Mouse (Mus musculus) heart, adult 2 months (tissue): ENCODE results near the gene Gm28053. TPM values are rescaled to one million over a fixed set of nuclear protein-coding genes. Genes with fewer than 3 reads are reported as not detected.

Experiments
- DNase-seq, 2 experiments: peaks; one replicate each; pipeline ENCODE4 v3.0.0; 2021
- H3K27ac ChIP-seq: fragments of 200-600 bp; 2 replicates; pipeline ENCODE4 v1.8.1; 2022
- H3K27me3 ChIP-seq: fragments of 200-500 bp; 2 replicates; pipeline ENCODE4 v1.6.1; 2012; ENCODE audit warnings: mild to moderate bottlenecking, low read length, inconsistent platforms, mixed read lengths; ENCODE audit not compliant: control insufficient read depth, insufficient read depth
- H3K36me3 ChIP-seq: fragments of 200-500 bp; 2 replicates; pipeline ENCODE4 v1.6.1; 2012; ENCODE audit warnings: low read length, inconsistent platforms; ENCODE audit not compliant: control insufficient read depth, insufficient read depth
- H3K4me1 ChIP-seq: fragments of 200-500 bp; 2 replicates; pipeline ENCODE4 v1.6.1; 2011; ENCODE audit warnings: low read length; ENCODE audit not compliant: control insufficient read depth, insufficient read depth
- H3K4me3 ChIP-seq: fragments of 200-600 bp; 2 replicates; pipeline ENCODE4 v1.8.1; 2022
- H3K79me2 ChIP-seq: fragments of 200-500 bp; replicated peaks from 2 replicates; pipeline ENCODE4 v1.6.1; 2012; ENCODE audit warnings: mild to moderate bottlenecking, inconsistent platforms, low read length, moderate library complexity, mixed read lengths; ENCODE audit not compliant: control insufficient read depth, insufficient read depth
- H3K9ac ChIP-seq: fragments of 200-500 bp; 2 replicates; pipeline ENCODE4 v1.6.1; 2012; ENCODE audit warnings: low read depth, mild to moderate bottlenecking, control low read depth, inconsistent platforms, low read length, mixed read lengths
- CTCF ChIP-seq: fragments of 200-600 bp; IDR thresholded peaks from 2 replicates; pipeline ENCODE4 v1.8.1; 2022; ENCODE audit warnings: antibody characterized with exemption, mild to moderate bottlenecking, moderate library complexity
- EP300 ChIP-seq: fragments of 200-500 bp; IDR thresholded peaks from 2 replicates; pipeline ENCODE4 v1.6.1; 2011; ENCODE audit warnings: low read depth, low read length, control low read depth; ENCODE audit not compliant: insufficient read depth
- POLR2A ChIP-seq: fragments of 200-500 bp; IDR thresholded peaks from 2 replicates; pipeline ENCODE4 v1.6.1; 2011; ENCODE audit warnings: mild to moderate bottlenecking, low read depth, low read length, control low read depth; ENCODE audit not compliant: insufficient read depth
- WGBS: fragments of 180-500 bp; shearing (Covaris S2); methylation state at CpG from one replicate; pipeline ENCODE4 v1.1.7; 2018; 5-methylcytosine and 5-hydroxymethylcytosine counted together
- intact Hi-C: fragments of 180-260 bp; cut with DNase I; formaldehyde crosslinking; loops from one replicate; pipeline ENCODE4 v1.15.1; 2025
- polyA plus RNA-seq: library from polyadenylated mRNA; depleted of rRNA; stranded (reverse); fragments of >200 nt; gene quantifications from 2 replicates; pipeline ENCODE4 v1.2.3, GENCODE M21; 2012
- total RNA-seq, 2 experiments: library from RNA; stranded (reverse); gene quantifications; 2 replicates each; pipeline ENCODE4 v1.2.3; 2021

Gm28053 gene
- total and polyA plus RNA-seq, 3 experiments, result 3.4 to 5.6 TPM; not detected in 1

- Histone ChIP-seq H3K4me3 (peak overlapping the region; percentile 39), H3K9ac (peak overlapping the region; percentile 72), H3K27me3 (no peaks in the 10 kb centered on the region), H3K27ac (peak overlapping the region; percentile 93), H3K4me1 (peaks cover 11% of the 10 kb centered on the region), H3K79me2 (no peaks in the 10 kb centered on the region), H3K36me3 (peaks cover 21% of the 10 kb centered on the region)
- no peak for DNase-seq
- 43% methylated on average over 7 of the region's 7 CpGs for WGBS
- intact Hi-C loops, result loop anchor here (2.0 kb wide), 1 partner anchor 15 kb away; no protein-coding TSS in a partner anchor
- TF ChIP-seq CTCF (no peak), POLR2A (peak; percentile 27; the same call in 1 of the 2 replicates)
Measured at GRCm38 (mm10) chr6:48685694-48686665, 32.4 kb upstream of the Gm28053 start.

DNA sequence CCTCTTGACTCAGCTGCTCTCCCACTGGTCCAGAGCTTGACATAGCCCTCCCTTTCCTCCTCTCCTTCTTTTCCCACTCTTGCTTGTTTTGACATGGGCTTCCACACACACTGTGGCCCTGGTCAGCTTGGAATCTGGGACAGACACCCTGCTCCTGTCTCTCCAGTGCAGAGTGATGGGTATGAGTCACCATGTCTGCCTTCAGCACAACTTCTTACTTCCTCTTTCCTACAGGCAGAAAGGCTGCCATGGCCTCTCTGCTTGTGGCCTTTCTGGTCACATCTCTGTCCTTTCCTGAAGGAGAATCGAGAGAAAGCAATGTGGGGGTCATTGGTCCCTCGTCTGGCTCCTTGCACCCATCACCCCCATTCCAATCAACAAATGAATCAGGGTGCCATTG is 31.3 kb upstream of the Gm28053 start:
- TF ChIP-seq EP300, result no peak
- H3K79me2 ChIP-seq, result no peaks in the 10 kb centered on the region
- intact Hi-C loops, result no loop called here
- peaks cover 9% of the 10 kb centered on the region for H3K4me1 ChIP-seq
- no peaks in the 10 kb centered on the region for H3K27me3 ChIP-seq
- WGBS, result 45% methylated on average over 2 of the region's 2 CpGs
- H3K36me3 ChIP-seq, result peaks cover 22% of the 10 kb centered on the region
- peak overlapping the region; percentile 93 for H3K27ac ChIP-seq
- DNase-seq, result no peak
- H3K9ac ChIP-seq, result no peak overlapping the region
- no peak overlapping the region; the same call in 1 of the 2 replicates for H3K4me3 ChIP-seq

DNA sequence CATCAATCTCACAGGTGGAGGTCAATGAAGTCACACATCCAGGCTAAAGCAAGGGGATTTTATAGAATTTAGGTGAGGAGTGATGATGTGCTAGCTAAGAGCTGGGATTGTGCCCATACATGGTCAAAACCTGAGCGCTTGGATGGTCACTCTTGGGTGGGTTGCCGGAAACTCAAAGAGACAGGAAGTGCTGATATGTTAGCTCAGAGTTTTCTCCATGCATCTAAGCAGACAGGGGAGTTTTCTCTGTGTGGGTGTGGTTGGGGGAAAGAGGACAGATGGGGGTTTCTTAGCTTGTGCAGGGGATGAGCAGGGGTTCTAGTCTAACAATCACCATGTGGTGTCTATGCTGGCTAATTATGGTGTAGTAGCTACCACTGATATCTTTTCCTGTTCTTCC is 29.1 kb upstream of the Gm28053 start:
- H3K79me2 ChIP-seq, result no peaks in the 10 kb centered on the region
- no peak overlapping the region for H3K9ac ChIP-seq
- peaks cover 8% of the 10 kb centered on the region for H3K4me1 ChIP-seq
- H3K27me3 ChIP-seq, result no peaks in the 10 kb centered on the region
- peak overlapping the region; percentile 28; the same call in 1 of the 2 replicates for H3K27ac ChIP-seq
- intact Hi-C loops, result no loop called here
- 37% methylated on average over 2 of the region's 2 CpGs for WGBS
- DNase-seq, result no peak
- no peak overlapping the region for H3K4me3 ChIP-seq
- no peak for TF ChIP-seq CTCF
- no peak for TF ChIP-seq EP300
- no peak for TF ChIP-seq POLR2A
- peaks cover 22% of the 10 kb centered on the region for H3K36me3 ChIP-seq

DNA sequence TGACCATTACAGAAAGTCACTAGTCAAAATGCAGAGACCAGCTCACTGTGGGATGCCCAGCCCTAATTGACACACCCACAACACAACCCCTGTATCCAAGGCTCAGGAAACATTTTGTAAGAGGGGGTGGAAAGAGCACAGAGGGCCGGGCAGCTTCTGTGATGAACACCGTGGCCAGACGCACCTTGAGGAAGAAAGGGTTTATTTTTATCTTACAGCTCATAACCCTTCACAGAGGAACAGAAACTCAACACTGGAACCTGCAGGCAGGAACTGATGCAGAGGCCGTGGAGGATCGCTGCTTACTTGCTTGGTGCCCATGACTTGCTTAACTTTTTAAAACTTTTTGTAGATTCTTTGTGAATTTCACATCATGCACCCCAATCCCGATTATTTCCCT is 25.4 kb upstream of the Gm28053 start:
- Histone ChIP-seq H3K27me3 (no peaks in the 10 kb centered on the region), H3K79me2 (no peaks in the 10 kb centered on the region), H3K9ac (no peak overlapping the region), H3K4me3 (no peak overlapping the region), H3K4me1 (peaks cover 7% of the 10 kb centered on the region), H3K27ac (no peak overlapping the region), H3K36me3 (peaks cover 26% of the 10 kb centered on the region)
- TF ChIP-seq POLR2A, result no peak
- no peak for TF ChIP-seq EP300
- no peak for DNase-seq
- intact Hi-C loops, result no loop called here
- 59% methylated on average over 6 of the region's 6 CpGs for WGBS

DNA sequence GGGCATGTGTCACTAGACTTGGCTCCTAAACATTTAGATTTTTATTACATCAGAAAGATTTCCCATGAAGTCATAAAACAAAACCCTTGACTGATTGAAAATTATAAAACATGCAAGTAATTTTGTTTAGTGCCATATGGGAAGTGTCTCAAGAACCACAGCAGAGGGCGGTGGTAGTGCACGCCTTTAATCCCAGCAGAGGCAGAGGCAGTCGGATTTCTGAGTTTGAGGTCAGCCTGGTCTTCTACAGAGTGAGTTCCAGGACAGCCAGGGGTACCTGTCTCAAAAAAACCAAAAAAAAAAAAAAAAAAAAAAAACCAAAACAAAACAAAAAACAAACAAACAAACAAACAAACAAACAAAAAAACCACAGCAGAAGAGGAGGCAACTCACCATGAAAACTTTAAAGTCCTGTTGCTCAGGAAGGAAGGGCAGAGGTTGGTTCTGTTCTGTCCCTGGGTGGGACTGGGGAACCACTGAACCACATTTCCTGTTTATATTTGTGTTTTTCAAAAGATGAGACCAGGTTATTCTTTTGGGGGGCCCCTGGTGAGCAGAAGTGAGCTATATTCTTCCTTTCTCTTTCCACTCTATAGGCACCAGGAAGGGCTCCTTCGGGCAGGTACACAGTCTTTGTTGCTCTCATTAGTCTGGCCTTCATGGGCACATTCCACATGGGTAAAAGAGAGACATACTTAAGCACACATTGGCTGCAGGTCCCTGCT is 21.4 kb upstream of the Gm28053 start:
- DNase-seq, result no peak
- H3K27ac ChIP-seq, result peak overlapping the region; percentile 90

DNA sequence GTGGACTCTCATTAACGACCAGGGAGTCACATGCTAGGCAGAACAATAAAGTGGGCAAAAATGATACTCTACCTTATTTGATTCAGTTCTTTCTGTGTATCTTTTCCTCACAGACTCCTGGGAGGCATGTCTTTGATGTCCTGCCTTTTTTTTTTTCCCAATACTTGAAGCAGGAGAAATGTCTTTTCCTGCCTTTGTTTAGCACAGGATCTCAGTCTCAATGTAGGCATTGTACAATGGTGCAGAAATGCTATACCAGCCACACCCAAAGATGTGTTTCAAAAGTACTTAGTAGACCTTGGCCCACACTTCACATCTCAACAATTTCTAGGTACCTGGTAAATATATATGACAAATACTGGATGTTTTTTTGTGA is 20.9 kb upstream of the Gm28053 start:
- Histone ChIP-seq H3K9ac (no peak overlapping the region), H3K27ac (peak overlapping the region; percentile 90), H3K4me1 (peaks cover 26% of the 10 kb centered on the region), H3K4me3 (no peak overlapping the region), H3K79me2 (no peaks in the 10 kb centered on the region), H3K36me3 (peaks cover 37% of the 10 kb centered on the region), H3K27me3 (no peaks in the 10 kb centered on the region)
- TF ChIP-seq POLR2A (no peak), EP300 (no peak), CTCF (no peak)
- intact Hi-C loops, result no loop called here
- DNase-seq, result no peak
- WGBS, result 20% methylated on average over 1 of the region's 1 CpGs

More for the DNA sequence above, 21.4 kb upstream of the Gm28053 start:
- no peaks in the 10 kb centered on the region for H3K79me2 ChIP-seq
- intact Hi-C loops, result no loop called here
- H3K4me3 ChIP-seq, result no peak overlapping the region
- 75% methylated on average over 4 of the region's 4 CpGs for WGBS
- no peak overlapping the region for H3K9ac ChIP-seq
- no peaks in the 10 kb centered on the region for H3K27me3 ChIP-seq
- peaks cover 24% of the 10 kb centered on the region for H3K4me1 ChIP-seq
- no peak for TF ChIP-seq CTCF
- no peak for TF ChIP-seq EP300
- no peak for TF ChIP-seq POLR2A
- H3K36me3 ChIP-seq, result peaks cover 32% of the 10 kb centered on the region
